8 mouse cellular contexts compared by ENCODE assay signal in genomic region chr6:38875258-38876070, GRCm38 (mm10). TPM values are rescaled to one million over a fixed set of nuclear protein-coding genes. Genes with fewer than 3 reads are reported as not detected.
DNase-seq lines count a peak whose midpoint lies in the region; ATAC-seq and TF ChIP-seq lines count a peak whose summit lies in the region.

Gene Tbxas1 (plus strand): TSS chr6:38875404.

- peaks cover 40% of the 10 kb centered on the region for H3K4me1 ChIP-seq in G1E (ENCODE audit: insufficient read depth, low read depth, low read length)
- H3K4me1 ChIP-seq in forebrain, embryonic 14.5 days (ENCODE audit: control insufficient read depth, insufficient read depth, low read length) = peaks cover 27% of the 10 kb centered on the region

- H3K27ac ChIP-seq in forebrain, embryonic 14.5 days (ENCODE audit: low read depth, low read length) = peak within 1 kb of the TSS; percentile 96

- peak; percentile 61 for DNase-seq in G1E (ENCODE audit: low spot score)
- peak; percentile 41 for DNase-seq in cerebellum, adult 11-12 months
- DNase-seq in forebrain, embryonic 14.5 days (ENCODE audit: low spot score) = peak; percentile 66
- DNase-seq in layer of hippocampus, postnatal 36 days = peak; percentile 26 to 44
- peak; percentile 23 for DNase-seq in lung, postnatal 25 days (ENCODE audit: low spot score)
- peak; percentile 48 for DNase-seq in right cerebral cortex, adult 18-20 months
- peak; percentile 44 for DNase-seq in urinary bladder, postnatal 25 days (ENCODE audit: low spot score)

- peak within 1 kb of the TSS; percentile 92 for H3K4me3 ChIP-seq in G1E (ENCODE audit: low read depth, low read length)
- H3K4me3 ChIP-seq in forebrain, embryonic 14.5 days (ENCODE audit: low read depth, low read length) = peak within 1 kb of the TSS; percentile 96

- no peak; the same call in 1 of the 2 replicates for ATAC-seq in G1E (ENCODE audit: extremely low read depth, insufficient number of reproducible peaks, low FRiP score, poor library complexity, severe bottlenecking)
- ATAC-seq in forebrain, embryonic 14.5 days = peak; percentile 5
- no peak for ATAC-seq in hematopoietic stem cell, adult 5-6 weeks (replicated peaks in 1 of 2; ENCODE audit: insufficient read depth in 1 of 2, low FRiP score in 2 of 2, low TSS enrichment in 1 of 2, low read depth in 1 of 2, poor library complexity in 2 of 2, severe bottlenecking in 2 of 2)

- H3K9ac ChIP-seq in forebrain, embryonic 14.5 days (ENCODE audit: low read length) = peak within 1 kb of the TSS; percentile 100

- no peaks in the 10 kb centered on the region for H3K9me3 ChIP-seq in G1E (replicated peaks)
- H3K9me3 ChIP-seq in forebrain, embryonic 14.5 days (replicated peaks; ENCODE audit: control insufficient read depth, low read length) = no peaks in the 10 kb centered on the region

- peaks cover 17% of the 10 kb centered on the region for H3K36me3 ChIP-seq in G1E (replicated peaks)
- 0 out of 2 replicates have a peak, but pooled peaks cover 4% of the 10 kb centered on the region for H3K36me3 ChIP-seq in forebrain, embryonic 14.5 days (ENCODE audit: control insufficient read depth, insufficient read depth, low read length)

- peak within 1 kb of the TSS; percentile 62 for H3K4me2 ChIP-seq in forebrain, embryonic 14.5 days (ENCODE audit: low read length)

- under 1% methylated on average over 63 of the region's 77 CpGs for WGBS in forebrain, embryonic 14.5 days

- H3K27me3 ChIP-seq in G1E (ENCODE audit: insufficient read depth, low read length) = peaks cover 36% of the 10 kb centered on the region
- H3K27me3 ChIP-seq in forebrain, embryonic 14.5 days (replicated peaks; ENCODE audit: control insufficient read depth, insufficient read depth, low read length) = no peaks in the 10 kb centered on the region

- TF ChIP-seq CTCF in G1E (IDR thresholded peaks at IDR 0.05; ENCODE audit: low read depth, low read length) = no peak

RNA-seq across cellular contexts. Expression of gene Tbxas1, which starts in this region (rescaled TPM):
- 8.1 and 13.2 TPM in 2 replicates for total RNA-seq in G1E (2014; fragmentation: Nextera tagmentation)
- 3.2 and 3.5 TPM in 2 replicates for total RNA-seq in G1E (2017)
- polyA plus RNA-seq in G1E (2012) = 1.2 TPM in 2 replicates
- polyA plus RNA-seq in forebrain, embryonic 14.5 days (2014; fragmentation: Nextera tagmentation; extraction: Ambion mirVana) = 1.2 and 1.6 TPM in 2 replicates
- 53.0 and 76.5 TPM in 2 replicates for total RNA-seq in hematopoietic stem cell, adult 5-6 weeks (2017)
- total RNA-seq in layer of hippocampus, postnatal 36 days (2021) = 1 to 10 TPM; 2.1 to 2.3 TPM
